ENCODE assay signal across 9 mouse cellular contexts in genomic region chr12:103243041-103243440, GRCm38 (mm10). TPM values are rescaled to one million over a fixed set of nuclear protein-coding genes. Genes with fewer than 3 reads are reported as not detected.
A peak's percentile ranks its signal among the peaks of the same experiment; 100 is the strongest.
DNase-seq lines count a peak whose midpoint lies in the region; ATAC-seq and TF ChIP-seq lines count a peak whose summit lies in the region.
"Had no signal": no experiment of that assay in that cellular context is flagged by ENCODE, and none has a peak within 500 bp of the region (broad histone marks: within the 10 kb centered on the region; RNA-seq: fewer than 3 reads in every experiment).

No protein-coding gene starts in this region.

- DNase-seq in lung, postnatal 25 days (ENCODE audit: low spot score), result no peak
- DNase-seq in limb, embryonic 14.5 days (ENCODE audit: low spot score), result no peak
- DNase-seq in stomach, postnatal 0 days (ENCODE audit: low spot score), result no peak
- no peak for DNase-seq in layer of hippocampus, adult 18-20 months (ENCODE audit: low spot score in 2 of 2)
- DNase-seq in left cerebral cortex, adult 9 months (ENCODE audit: low spot score in 2 of 2), result no peak

- no peaks in the 10 kb centered on the region for H3K36me3 ChIP-seq in lung, embryonic 16.5 days (ENCODE audit: control insufficient read depth, insufficient read depth, low read length)
- no peaks in the 10 kb centered on the region for H3K36me3 ChIP-seq in forebrain, embryonic 15.5 days
- no peaks in the 10 kb centered on the region for H3K36me3 ChIP-seq in limb, embryonic 14.5 days (ENCODE audit: control insufficient read depth, insufficient read depth, low read length)
- no peaks in the 10 kb centered on the region for H3K36me3 ChIP-seq in stomach, postnatal 0 days (ENCODE audit: control insufficient read depth, insufficient read depth, low read length)

- ATAC-seq in lung, embryonic 16.5 days (ENCODE audit: low read depth), result no peak
- ATAC-seq in forebrain, embryonic 15.5 days (replicated peaks), result no peak
- ATAC-seq in limb, embryonic 14.5 days (ENCODE audit: low FRiP score, low read depth), result no peak
- no peak for ATAC-seq in stomach, postnatal 0 days (ENCODE audit: low FRiP score, low TSS enrichment)
- no peak for ATAC-seq in inflammation-experienced regulatory T-cells, adult 6 months

- no peak for TF ChIP-seq POLR2A in limb, embryonic 14.5 days (IDR thresholded peaks at IDR 0.05; ENCODE audit: borderline replicate concordance, extremely low read depth, insufficient read depth, insufficient read length)

- TF ChIP-seq CTCF in stomach, postnatal 0 days (IDR thresholded peaks at IDR 0.05; ENCODE audit: low read depth), result no peak

- peak overlapping the region; percentile 64 for H3K4me3 ChIP-seq in lung, embryonic 16.5 days (ENCODE audit: low read length)
- H3K4me3 ChIP-seq in forebrain, embryonic 15.5 days, result peak overlapping the region; percentile 59
- peak overlapping the region; percentile 77 for H3K4me3 ChIP-seq in limb, embryonic 14.5 days (replicated peaks; ENCODE audit: low read length)
- H3K4me3 ChIP-seq in stomach, postnatal 0 days (ENCODE audit: low read depth, low read length), result peak overlapping the region; percentile 63; the same call in 1 of the 2 replicates

- no peak for TF ChIP-seq EP300 in stomach, postnatal 0 days (optimal IDR thresholded peaks at IDR 0.05)

- no peak overlapping the region for H3K9ac ChIP-seq in lung, embryonic 16.5 days (ENCODE audit: low read length)
- peak overlapping the region; percentile 56 for H3K9ac ChIP-seq in forebrain, embryonic 15.5 days (replicated peaks)
- peak overlapping the region; percentile 79 for H3K9ac ChIP-seq in limb, embryonic 14.5 days (ENCODE audit: low read depth, low read length, severe bottlenecking)
- peak overlapping the region; percentile 76 for H3K9ac ChIP-seq in stomach, postnatal 0 days (ENCODE audit: low read length)

- H3K4me2 ChIP-seq in lung, embryonic 16.5 days (ENCODE audit: low read depth, low read length), result peak overlapping the region; percentile 92
- peak overlapping the region; percentile 97 for H3K4me2 ChIP-seq in forebrain, embryonic 15.5 days (replicated peaks)
- H3K4me2 ChIP-seq in limb, embryonic 14.5 days (replicated peaks; ENCODE audit: low read depth, low read length, severe bottlenecking), result peak overlapping the region; percentile 93
- peak overlapping the region; percentile 85 for H3K4me2 ChIP-seq in stomach, postnatal 0 days (replicated peaks; ENCODE audit: low read depth)

- H3K9me3 ChIP-seq in lung, embryonic 16.5 days (ENCODE audit: control insufficient read depth, low read length), result no peaks in the 10 kb centered on the region
- no peaks in the 10 kb centered on the region for H3K9me3 ChIP-seq in forebrain, embryonic 15.5 days
- H3K9me3 ChIP-seq in limb, embryonic 14.5 days (ENCODE audit: control insufficient read depth, low read length), result no peaks in the 10 kb centered on the region
- H3K9me3 ChIP-seq in stomach, postnatal 0 days (ENCODE audit: control insufficient read depth, low read length), result no peaks in the 10 kb centered on the region

- peaks cover 23% of the 10 kb centered on the region for H3K27me3 ChIP-seq in lung, embryonic 16.5 days (ENCODE audit: control insufficient read depth, insufficient read depth, low read depth, low read length)
- peaks cover 18% of the 10 kb centered on the region; the same call in 1 of the 2 replicates for H3K27me3 ChIP-seq in forebrain, embryonic 15.5 days
- H3K27me3 ChIP-seq in limb, embryonic 14.5 days (ENCODE audit: control insufficient read depth, insufficient read depth, low read length), result peaks cover 28% of the 10 kb centered on the region; the same call in 1 of the 2 replicates
- H3K27me3 ChIP-seq in stomach, postnatal 0 days (ENCODE audit: control insufficient read depth, insufficient read depth, low read length), result no peaks in the 10 kb centered on the region

- WGBS in lung, embryonic 16.5 days, result 5% methylated on average over 11 of the region's 11 CpGs
- WGBS in forebrain, embryonic 15.5 days, result 8% methylated on average over 11 of the region's 11 CpGs
- 3% methylated on average over 11 of the region's 11 CpGs for WGBS in limb, embryonic 14.5 days
- 17% methylated on average over 11 of the region's 11 CpGs for WGBS in stomach, postnatal 0 days

- peaks cover 5% of the 10 kb centered on the region; the same call in 1 of the 2 replicates for H3K4me1 ChIP-seq in lung, embryonic 16.5 days (replicated peaks; ENCODE audit: control insufficient read depth, insufficient read depth, low read length)
- peaks cover 13% of the 10 kb centered on the region for H3K4me1 ChIP-seq in forebrain, embryonic 15.5 days
- H3K4me1 ChIP-seq in limb, embryonic 14.5 days (ENCODE audit: control insufficient read depth, insufficient read depth, low read length), result no peaks in the 10 kb centered on the region
- no peaks in the 10 kb centered on the region; the same call in 1 of the 2 replicates for H3K4me1 ChIP-seq in stomach, postnatal 0 days (replicated peaks; ENCODE audit: control insufficient read depth, insufficient read depth)

- H3K27ac ChIP-seq in lung, embryonic 16.5 days (ENCODE audit: low read length), result no peak overlapping the region
- H3K27ac ChIP-seq in forebrain, embryonic 15.5 days (replicated peaks), result no peak overlapping the region
- H3K27ac ChIP-seq in limb, embryonic 14.5 days (replicated peaks; ENCODE audit: low read depth, low read length), result no peak overlapping the region
- H3K27ac ChIP-seq in stomach, postnatal 0 days (replicated peaks), result peak overlapping the region; percentile 91

RNA-seq across cellular contexts. Expression of gene Prima1, which starts 1.1 kb away (rescaled TPM):
- 0.23 and 0.25 TPM in 2 replicates for polyA plus RNA-seq in lung, embryonic 16.5 days (2015; fragmentation: Nextera tagmentation; extraction: Ambion mirVana)
- 0.23 and 0.25 TPM in 2 replicates for polyA plus RNA-seq in forebrain, embryonic 15.5 days (2015; fragmentation: Nextera tagmentation; extraction: Ambion mirVana)
- polyA plus RNA-seq in limb, embryonic 14.5 days (2012; rRNA removed), result 1.5 and 1.6 TPM in 2 replicates
- polyA plus RNA-seq in limb, embryonic 14.5 days (2014; fragmentation: Nextera tagmentation; extraction: Ambion mirVana), result 0.48 and 0.53 TPM in 2 replicates
- 1.5 and 2.0 TPM in 2 replicates for polyA plus RNA-seq in stomach, postnatal 0 days (2015; fragmentation: Nextera tagmentation; extraction: Ambion mirVana)
- total RNA-seq in layer of hippocampus, adult 18-20 months (2021), result 1 to 10 TPM; 2.8 to 3.9 TPM
- polyA plus RNA-seq in inflammation-experienced regulatory T-cells, adult 6 months (2017; shearing (Covaris generic)), result not detected
- total RNA-seq: granulocyte monocyte progenitor cell, adult 5-6 weeks had no signal
